Mouse (Mus musculus) erythroid progenitor cell, adult 5-6 weeks (primary cell): ENCODE data around the gene Gm17175. TPM values are rescaled to one million over a fixed set of nuclear protein-coding genes. Genes with fewer than 3 reads are reported as not detected.
"Not testable (repeated sequence)": the region's sequence is repeated elsewhere in the genome, so short reads cannot be mapped to it uniquely, and the experiment has no call there.

Experiments used
- ATAC-seq: replicated peaks from 2 replicates; pipeline ENCODE4 v1.8.0; 2016; ENCODE audit warnings: moderate number of reproducible peaks, mild to moderate bottlenecking, moderate TSS enrichment, inconsistent platforms; ENCODE audit not compliant: poor library complexity, low FRiP score, severe bottlenecking
- total RNA-seq, 2 experiments: library from RNA; stranded (forward) in 1 of 2; stranded (reverse) in 1 of 2; fragments of 150-400 nt in 1 of 2; fragments of 186-747, 209-891 nt in 1 of 2; gene quantifications; 2 replicates each; pipeline versions ENCODE4 v1.2.3 to v1.2.4; 2015 to 2017; ENCODE audit warnings: low replicate concordance in 2 of 2

Gene Gm17175
- not detected in 2 replicates for total RNA-seq (2015; ENCODE audit: low replicate concordance)
- not detected in 2 replicates for total RNA-seq (2017; ENCODE audit: low replicate concordance)

GRCm38 (mm10) chr14:51573963-51574362, at the start of gene Gm17175:
Gm17175 (minus strand) TSS chr14:51574063.
- not testable (repeated sequence) for ATAC-seq

- ATAC-seq = no peak
Observed at GRCm38 (mm10) chr14:51611210-51611609, 37.3 kb upstream of the Gm17175 start, which contains the start of gene Gm17078. Gm17078 (minus strand) TSS chr14:51611310.

- ATAC-seq = not testable (repeated sequence)
Observed at GRCm38 (mm10) chr14:51592039-51592438, 18.2 kb upstream of the Gm17175 start, which contains the start of gene Gm17174. Gm17174 (minus strand) TSS chr14:51592139.

- no peak for ATAC-seq
Observed at GRCm38 (mm10) chr14:51552490-51552889, 21.4 kb downstream of the Gm17175 start, which contains the start of gene Gm5622. Gm5622 (plus strand) TSS chr14:51552790.

Other genes starting within 250 kb of the Gm17175 start
- gene Gm7247, start 212.3 kb downstream of the Gm17175 start, total RNA-seq (2015; ENCODE audit: low replicate concordance) = not detected in 2 replicates
- gene Gm7247, start 212.3 kb downstream of the Gm17175 start, total RNA-seq (2017; ENCODE audit: low replicate concordance) = not detected in 2 replicates
- not detected in 2 replicates for gene Vmn2r88, start 163.2 kb downstream of the Gm17175 start, total RNA-seq (2015; ENCODE audit: low replicate concordance)
- gene Vmn2r88, start 163.2 kb downstream of the Gm17175 start, total RNA-seq (2017; ENCODE audit: low replicate concordance) = not detected in 2 replicates
- gene Vmn2r89, start 122.2 kb downstream of the Gm17175 start, total RNA-seq (2015; ENCODE audit: low replicate concordance) = not detected in 2 replicates
- gene Vmn2r89, start 122.2 kb downstream of the Gm17175 start, total RNA-seq (2017; ENCODE audit: low replicate concordance) = not detected in 2 replicates
- gene Gm5622, start 21.3 kb downstream of the Gm17175 start, total RNA-seq (2015; ENCODE audit: low replicate concordance) = not detected in 2 replicates
- gene Gm5622, start 21.3 kb downstream of the Gm17175 start, total RNA-seq (2017; ENCODE audit: low replicate concordance) = not detected in 2 replicates
- not detected in 2 replicates for gene Gm17174, start 18.1 kb upstream of the Gm17175 start, total RNA-seq (2015; ENCODE audit: low replicate concordance)
- gene Gm17174, start 18.1 kb upstream of the Gm17175 start, total RNA-seq (2017; ENCODE audit: low replicate concordance) = not detected in 2 replicates
- gene Gm17078, start 37.2 kb upstream of the Gm17175 start, total RNA-seq (2015; ENCODE audit: low replicate concordance) = not detected in 2 replicates
- gene Gm17078, start 37.2 kb upstream of the Gm17175 start, total RNA-seq (2017; ENCODE audit: low replicate concordance) = not detected in 2 replicates
- not detected in 2 replicates for gene Gm4181, start 61.6 kb upstream of the Gm17175 start, total RNA-seq (2015; ENCODE audit: low replicate concordance)
- gene Gm4181, start 61.6 kb upstream of the Gm17175 start, total RNA-seq (2017; ENCODE audit: low replicate concordance) = not detected in 2 replicates
- gene Gm17079, start 121.4 kb upstream of the Gm17175 start, total RNA-seq (2015; ENCODE audit: low replicate concordance) = not detected in 2 replicates
- not detected in 2 replicates for gene Gm17079, start 121.4 kb upstream of the Gm17175 start, total RNA-seq (2017; ENCODE audit: low replicate concordance)
- gene Gm5800, start 143.1 kb upstream of the Gm17175 start, total RNA-seq (2015; ENCODE audit: low replicate concordance) = not detected in 2 replicates
- not detected in 2 replicates for gene Gm5800, start 143.1 kb upstream of the Gm17175 start, total RNA-seq (2017; ENCODE audit: low replicate concordance)
- not detected in 2 replicates for gene Ang4, start 199.5 kb upstream of the Gm17175 start, total RNA-seq (2015; ENCODE audit: low replicate concordance)
- not detected in 2 replicates for gene Ang4, start 199.5 kb upstream of the Gm17175 start, total RNA-seq (2017; ENCODE audit: low replicate concordance)
- not detected in 2 replicates for gene AY358078, start 226.0 kb upstream of the Gm17175 start, total RNA-seq (2015; ENCODE audit: low replicate concordance)
- gene AY358078, start 226.0 kb upstream of the Gm17175 start, total RNA-seq (2017; ENCODE audit: low replicate concordance) = not detected in 2 replicates